Mouse (Mus musculus) heart, adult 2 months (tissue): Measurements from ENCODE around the gene Prrc2a. TPM values are rescaled to one million over a fixed set of nuclear protein-coding genes. Genes with fewer than 3 reads are reported as not detected.

Experiments used
- DNase-seq, 2 experiments: peaks; one replicate each; pipeline ENCODE4 v3.0.0; 2021
- H3K27ac ChIP-seq: fragments of 200-600 bp; 2 replicates; pipeline ENCODE4 v1.8.1; 2022
- H3K27me3 ChIP-seq: fragments of 200-500 bp; 2 replicates; pipeline ENCODE4 v1.6.1; 2012; ENCODE audit warnings: mild to moderate bottlenecking, low read length, inconsistent platforms, mixed read lengths; ENCODE audit not compliant: control insufficient read depth, insufficient read depth
- H3K36me3 ChIP-seq: fragments of 200-500 bp; 2 replicates; pipeline ENCODE4 v1.6.1; 2012; ENCODE audit warnings: low read length, inconsistent platforms; ENCODE audit not compliant: control insufficient read depth, insufficient read depth
- H3K4me1 ChIP-seq: fragments of 200-500 bp; 2 replicates; pipeline ENCODE4 v1.6.1; 2011; ENCODE audit warnings: low read length; ENCODE audit not compliant: control insufficient read depth, insufficient read depth
- H3K4me3 ChIP-seq: fragments of 200-600 bp; 2 replicates; pipeline ENCODE4 v1.8.1; 2022
- H3K79me2 ChIP-seq: fragments of 200-500 bp; replicated peaks from 2 replicates; pipeline ENCODE4 v1.6.1; 2012; ENCODE audit warnings: mild to moderate bottlenecking, inconsistent platforms, low read length, moderate library complexity, mixed read lengths; ENCODE audit not compliant: control insufficient read depth, insufficient read depth
- H3K9ac ChIP-seq: fragments of 200-500 bp; 2 replicates; pipeline ENCODE4 v1.6.1; 2012; ENCODE audit warnings: low read depth, mild to moderate bottlenecking, control low read depth, inconsistent platforms, low read length, mixed read lengths
- CTCF ChIP-seq: fragments of 200-600 bp; IDR thresholded peaks from 2 replicates; pipeline ENCODE4 v1.8.1; 2022; ENCODE audit warnings: antibody characterized with exemption, mild to moderate bottlenecking, moderate library complexity
- EP300 ChIP-seq: fragments of 200-500 bp; IDR thresholded peaks from 2 replicates; pipeline ENCODE4 v1.6.1; 2011; ENCODE audit warnings: low read depth, low read length, control low read depth; ENCODE audit not compliant: insufficient read depth
- POLR2A ChIP-seq: fragments of 200-500 bp; IDR thresholded peaks from 2 replicates; pipeline ENCODE4 v1.6.1; 2011; ENCODE audit warnings: mild to moderate bottlenecking, low read depth, low read length, control low read depth; ENCODE audit not compliant: insufficient read depth
- WGBS: fragments of 180-500 bp; shearing (Covaris S2); methylation state at CpG from one replicate; pipeline ENCODE4 v1.1.7; 2018; 5-methylcytosine and 5-hydroxymethylcytosine counted together
- intact Hi-C: fragments of 180-260 bp; cut with DNase I; formaldehyde crosslinking; loops from one replicate; pipeline ENCODE4 v1.15.1; 2025
- microRNA-seq, 2 experiments: library from miRNA; unstranded; fragments of <30 nt; microRNA quantifications; one replicate each; pipeline ENCODE4 v1.2.0; 2021
- polyA plus RNA-seq: library from polyadenylated mRNA; depleted of rRNA; stranded (reverse); fragments of >200 nt; gene quantifications from 2 replicates; pipeline ENCODE4 v1.2.3, GENCODE M21; 2012; rRNA removed
- total RNA-seq, 2 experiments: library from RNA; stranded (reverse); gene quantifications; 2 replicates each; pipeline ENCODE4 v1.2.3; 2021

The Prrc2a gene
- total and polyA plus RNA-seq, 3 experiments = 132 to 197 (median 139) TPM

GRCm38 (mm10) chr17:35102299-35102698 is 62.4 kb downstream of the Prrc2a start:
- Histone ChIP-seq H3K79me2 (no peaks in the 10 kb centered on the region), H3K27ac (no peak overlapping the region), H3K27me3 (no peaks in the 10 kb centered on the region), H3K4me3 (no peak overlapping the region), H3K9ac (no peak overlapping the region), H3K36me3 (no peaks in the 10 kb centered on the region), H3K4me1 (no peaks in the 10 kb centered on the region)
- 59% methylated on average over 8 of the region's 8 CpGs for WGBS
- DNase-seq = no peak
- TF ChIP-seq CTCF (no peak), EP300 (no peak), POLR2A (no peak)
- intact Hi-C loops = no loop called here

GRCm38 (mm10) chr17:35101161-35101560 is 63.5 kb downstream of the Prrc2a start:
- 76% methylated on average over 11 of the region's 11 CpGs for whole genome bisulfite sequencing
- no peak for DNase-seq
- H3K27me3 ChIP-seq = no peaks in the 10 kb centered on the region
- no peaks in the 10 kb centered on the region for H3K4me1 ChIP-seq
- TF ChIP-seq POLR2A = no peak
- TF ChIP-seq EP300 = no peak
- no peak for TF ChIP-seq CTCF
- no peaks in the 10 kb centered on the region for H3K79me2 ChIP-seq
- H3K9ac ChIP-seq = no peak overlapping the region
- intact Hi-C loops = no loop called here
- H3K4me3 ChIP-seq = no peak overlapping the region
- H3K27ac ChIP-seq = no peak overlapping the region
- no peaks in the 10 kb centered on the region for H3K36me3 ChIP-seq

- WGBS = 68% methylated on average over 10 of the region's 10 CpGs
- Histone ChIP-seq H3K4me1 (no peaks in the 10 kb centered on the region), H3K4me3 (no peak overlapping the region), H3K36me3 (no peaks in the 10 kb centered on the region), H3K27me3 (no peaks in the 10 kb centered on the region), H3K27ac (no peak overlapping the region), H3K79me2 (no peaks in the 10 kb centered on the region), H3K9ac (no peak overlapping the region)
- TF ChIP-seq POLR2A (no peak), CTCF (no peak), EP300 (no peak)
- DNase-seq = no peak
- intact Hi-C loops = no loop called here
These were observed 64.4 kb downstream of the Prrc2a start for GRCm38 (mm10) chr17:35100196-35100765.

Small RNAs within 50 kb of the gene (microRNA-seq; reads per million reads assigned to microRNA genes)
- gene Mir6973a = 0 reads per million in 2 experiments
- 0.39 to 0.56 reads per million in 2 experiments for gene Mir6974

Other genes with a start within 250 kb of the Prrc2a start
Only the 30 nearest of the 38 such genes appear.
- 10 to 100 TPM; 27.0 to 28.5 TPM for gene Vars, start 163.9 kb downstream of the Prrc2a start, total RNA-seq
- 32.7 and 39.2 TPM in 2 replicates for gene Vars, start 163.9 kb downstream of the Prrc2a start, polyA plus RNA-seq
- 10 to 100 TPM; 10.0 to 10.9 TPM for gene Vwa7, start 148.3 kb downstream of the Prrc2a start, total RNA-seq
- 7.5 and 10.2 TPM in 2 replicates for gene Vwa7, start 148.3 kb downstream of the Prrc2a start, polyA plus RNA-seq
- not detected for gene Sapcd1, start 136.9 kb downstream of the Prrc2a start, total RNA-seq
- gene Sapcd1, start 136.9 kb downstream of the Prrc2a start, polyA plus RNA-seq = 0.20 and 0.67 TPM in 2 replicates
- under 1 TPM; 0.23 to 0.29 TPM for gene Msh5, start 118.2 kb downstream of the Prrc2a start, total RNA-seq
- gene Msh5, start 118.2 kb downstream of the Prrc2a start, polyA plus RNA-seq = 1.00 and 1.2 TPM in 2 replicates
- 10 to 100 TPM; 32.5 to 33.1 TPM for gene Clic1, start 114.9 kb downstream of the Prrc2a start, total RNA-seq
- gene Clic1, start 114.9 kb downstream of the Prrc2a start, polyA plus RNA-seq = 44.4 and 51.6 TPM in 2 replicates
- 10 to 100 TPM; 20.0 to 20.5 TPM for gene Ddah2, start 105.9 kb downstream of the Prrc2a start, total RNA-seq
- 31.4 and 40.8 TPM in 2 replicates for gene Ddah2, start 105.9 kb downstream of the Prrc2a start, polyA plus RNA-seq
- gene Ly6g6c, start 99.5 kb downstream of the Prrc2a start, total RNA-seq = under 1 TPM; 0.34 to 0.55 TPM
- gene Ly6g6c, start 99.5 kb downstream of the Prrc2a start, polyA plus RNA-seq = 0.23 and 0.64 TPM in 2 replicates
- gene Mpig6b, start 98.7 kb downstream of the Prrc2a start, total RNA-seq = 1 to 10 TPM in 1 of 2 experiments, under 1 TPM in 1; 0.31 to 2.4 TPM
- gene Mpig6b, start 98.7 kb downstream of the Prrc2a start, polyA plus RNA-seq = 0.32 and 1.4 TPM in 2 replicates
- gene Ly6g6e, start 88.0 kb downstream of the Prrc2a start, total RNA-seq = not detected
- gene Ly6g6e, start 88.0 kb downstream of the Prrc2a start, polyA plus RNA-seq = 0.41 TPM in 1 of 2 replicates, not detected in the other
- gene Ly6g6d, start 86.8 kb downstream of the Prrc2a start, total RNA-seq = under 1 TPM in 1 of 2 experiments, not detected in 1; 0.61 TPM
- gene Ly6g6d, start 86.8 kb downstream of the Prrc2a start, polyA plus RNA-seq = 1.3 and 1.6 TPM in 2 replicates
- not detected for gene Ly6g6f, start 79.3 kb downstream of the Prrc2a start, total RNA-seq
- gene Ly6g6f, start 79.3 kb downstream of the Prrc2a start, polyA plus RNA-seq = 0.27 TPM in 1 of 2 replicates, not detected in the other
- 10 to 100 TPM; 53.2 to 62.5 TPM for gene Abhd16a, start 75.6 kb downstream of the Prrc2a start, total RNA-seq
- 95.7 and 98.2 TPM in 2 replicates for gene Abhd16a, start 75.6 kb downstream of the Prrc2a start, polyA plus RNA-seq
- not detected for gene Ly6g5c, start 56.6 kb downstream of the Prrc2a start, total RNA-seq
- gene Ly6g5c, start 56.6 kb downstream of the Prrc2a start, polyA plus RNA-seq = not detected in 2 replicates
- gene Ly6g5b, start 49.5 kb downstream of the Prrc2a start, total RNA-seq = under 1 TPM in 1 of 2 experiments, not detected in 1; 0.36 TPM
- 0.23 and 0.35 TPM in 2 replicates for gene Ly6g5b, start 49.5 kb downstream of the Prrc2a start, polyA plus RNA-seq
- gene Gpank1, start 43.4 kb downstream of the Prrc2a start, total RNA-seq = 1 to 10 TPM; 6.8 to 8.5 TPM
- 9.5 TPM in 2 replicates for gene Gpank1, start 43.4 kb downstream of the Prrc2a start, polyA plus RNA-seq
- gene Csnk2b, start 42.8 kb downstream of the Prrc2a start, total RNA-seq = 100 to 1,000 TPM; 149 to 170 TPM
- gene Csnk2b, start 42.8 kb downstream of the Prrc2a start, polyA plus RNA-seq = 297 and 301 TPM in 2 replicates
- 10 to 100 TPM; 30.2 to 31.3 TPM for gene D17H6S53E, start 38.5 kb downstream of the Prrc2a start, total RNA-seq
- 7.7 and 11.8 TPM in 2 replicates for gene D17H6S53E, start 38.5 kb downstream of the Prrc2a start, polyA plus RNA-seq
- gene Apom, start 32.8 kb downstream of the Prrc2a start, total RNA-seq = not detected
- gene Apom, start 32.8 kb downstream of the Prrc2a start, polyA plus RNA-seq = not detected in 2 replicates
- 100 to 1,000 TPM; 216 to 252 TPM for gene Bag6, start 29.7 kb downstream of the Prrc2a start, total RNA-seq
- gene Bag6, start 29.7 kb downstream of the Prrc2a start, polyA plus RNA-seq = 140 and 150 TPM in 2 replicates
- 1 to 10 TPM; 2.9 to 3.9 TPM for gene Aif1, start 11.2 kb upstream of the Prrc2a start, total RNA-seq
- 1.5 and 2.0 TPM in 2 replicates for gene Aif1, start 11.2 kb upstream of the Prrc2a start, polyA plus RNA-seq
- gene Lst1, start 23.5 kb upstream of the Prrc2a start, total RNA-seq = 1 to 10 TPM; 4.1 to 4.5 TPM
- 7.2 and 11.3 TPM in 2 replicates for gene Lst1, start 23.5 kb upstream of the Prrc2a start, polyA plus RNA-seq
- 1 to 10 TPM; 1.3 TPM for gene Ltb, start 29.5 kb upstream of the Prrc2a start, total RNA-seq
- 2.0 and 5.2 TPM in 2 replicates for gene Ltb, start 29.5 kb upstream of the Prrc2a start, polyA plus RNA-seq
- gene Tnf, start 37.1 kb upstream of the Prrc2a start, total RNA-seq = under 1 TPM in 1 of 2 experiments, not detected in 1; 0.34 TPM
- 0.38 and 0.80 TPM in 2 replicates for gene Tnf, start 37.1 kb upstream of the Prrc2a start, polyA plus RNA-seq
- gene Lta, start 40.5 kb upstream of the Prrc2a start, total RNA-seq = under 1 TPM in 1 of 2 experiments, not detected in 1; 0.23 TPM
- gene Lta, start 40.5 kb upstream of the Prrc2a start, polyA plus RNA-seq = 0.12 TPM in 1 of 2 replicates, not detected in the other
- gene Gm16181, start 55.9 kb upstream of the Prrc2a start, total RNA-seq = not detected
- 2.1 and 3.2 TPM in 2 replicates for gene Gm16181, start 55.9 kb upstream of the Prrc2a start, polyA plus RNA-seq
- gene Atp6v1g2, start 68.8 kb upstream of the Prrc2a start, total RNA-seq = 1 to 10 TPM; 3.0 to 3.2 TPM
- gene Atp6v1g2, start 68.8 kb upstream of the Prrc2a start, polyA plus RNA-seq = 6.4 and 10.1 TPM in 2 replicates
- 1 to 10 TPM; 6.5 to 8.2 TPM for gene Nfkbil1, start 70.9 kb upstream of the Prrc2a start, total RNA-seq
- 3.9 and 5.0 TPM in 2 replicates for gene Nfkbil1, start 70.9 kb upstream of the Prrc2a start, polyA plus RNA-seq
- 10 to 100 TPM; 82.3 to 83.4 TPM for gene Ddx39b, start 76.8 kb upstream of the Prrc2a start, total RNA-seq
- 148 and 178 TPM in 2 replicates for gene Ddx39b, start 76.8 kb upstream of the Prrc2a start, polyA plus RNA-seq
- gene H2-D1, start 97.8 kb upstream of the Prrc2a start, total RNA-seq = 100 to 1,000 TPM; 105 to 131 TPM
- gene H2-D1, start 97.8 kb upstream of the Prrc2a start, polyA plus RNA-seq = 222 and 286 TPM in 2 replicates
- gene H2-Q1, start 155.5 kb upstream of the Prrc2a start, total RNA-seq = 1 to 10 TPM; 1.5 TPM
- gene H2-Q1, start 155.5 kb upstream of the Prrc2a start, polyA plus RNA-seq = not detected in 2 replicates